Mouse (Mus musculus): ENCODE results near the gene Eif4ebp2. TPM values are rescaled to one million over a fixed set of nuclear protein-coding genes. Genes with fewer than 3 reads are reported as not detected.
A peak's percentile ranks its signal among the peaks of the same experiment; 100 is the strongest.

Gene Eif4ebp2
- polyA plus RNA-seq, 1 experiment from 2014 or later, result 51.4 TPM

GRCm38 (mm10) chr10:61390148-61390547 lies 62.3 kb downstream of the Eif4ebp2 start:
- no peak for ATAC-seq (ENCODE audit: low FRiP score)
- H3K4me2 ChIP-seq (replicated peaks; ENCODE audit: low read depth, low read length), result no peak overlapping the region
- WGBS, result 79% methylated on average over 2 of the region's 2 CpGs

GRCm38 (mm10) chr10:61389020-61389419 lies 63.4 kb downstream of the Eif4ebp2 start:
- DNase-seq (ENCODE audit: low spot score), result peak; percentile 39
- H3K9me3 ChIP-seq (ENCODE audit: control insufficient read depth, low read length), result no peaks in the 10 kb centered on the region
- H3K4me2 ChIP-seq (replicated peaks; ENCODE audit: low read depth, low read length), result no peak overlapping the region
- peaks cover 3% of the 10 kb centered on the region; the same call in 1 of the 2 replicates for H3K4me1 ChIP-seq (replicated peaks; ENCODE audit: control insufficient read depth, insufficient read depth, low read length)
- 26% methylated on average over 5 of the region's 5 CpGs for WGBS
- ATAC-seq (ENCODE audit: low FRiP score), result peak; percentile 65
- 0 out of 2 replicates have a peak overlapping the region, but pooled peaks have one; percentile 31 for H3K27ac ChIP-seq (ENCODE audit: low read depth, low read length)
- no peaks in the 10 kb centered on the region for H3K36me3 ChIP-seq (ENCODE audit: control insufficient read depth, insufficient read depth, low read length)
- no peak overlapping the region for H3K4me3 ChIP-seq (ENCODE audit: low read depth, low read length)
- H3K9ac ChIP-seq (ENCODE audit: low read depth, low read length), result no peak overlapping the region
- no peaks in the 10 kb centered on the region; the same call in 1 of the 2 replicates for H3K27me3 ChIP-seq (ENCODE audit: control insufficient read depth, insufficient read depth, low read length)

More at GRCm38 (mm10) chr10:61390148-61390547, 62.3 kb downstream of the Eif4ebp2 start:
- peaks cover 3% of the 10 kb centered on the region for H3K4me1 ChIP-seq (replicated peaks; ENCODE audit: control insufficient read depth, insufficient read depth, low read length)
- H3K27me3 ChIP-seq (ENCODE audit: control insufficient read depth, insufficient read depth, low read length), result no peaks in the 10 kb centered on the region
- no peak for DNase-seq (ENCODE audit: low spot score)
- H3K9me3 ChIP-seq (ENCODE audit: control insufficient read depth, low read length), result no peaks in the 10 kb centered on the region
- H3K9ac ChIP-seq (ENCODE audit: low read depth, low read length), result no peak overlapping the region
- H3K4me3 ChIP-seq (ENCODE audit: low read depth, low read length), result no peak overlapping the region
- no peaks in the 10 kb centered on the region for H3K36me3 ChIP-seq (ENCODE audit: control insufficient read depth, insufficient read depth, low read length)
- no peak overlapping the region for H3K27ac ChIP-seq (ENCODE audit: low read depth, low read length)

DNA sequence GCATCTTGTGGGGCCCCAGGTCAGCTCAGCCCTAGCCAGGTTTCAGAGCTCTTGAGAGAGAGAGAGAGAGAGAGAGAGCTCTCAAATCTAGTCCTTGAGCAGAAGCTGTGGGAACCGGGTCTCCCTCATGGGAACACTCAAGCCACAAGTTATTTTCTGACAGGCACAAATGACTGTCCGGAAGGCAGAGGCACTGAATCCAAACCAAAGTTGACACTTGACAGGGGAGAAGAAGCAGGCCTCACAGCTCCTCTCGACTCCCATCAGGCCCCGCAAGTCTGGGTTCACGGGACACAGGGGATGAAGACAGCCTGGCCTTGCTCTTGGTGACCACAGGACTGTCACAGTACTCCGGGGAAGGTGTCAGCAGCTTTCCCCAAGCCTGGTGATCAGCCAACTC lies 66.2 kb downstream of the Eif4ebp2 start:
- Histone ChIP-seq H3K9me3 (ENCODE audit: control insufficient read depth, low read length) (no peaks in the 10 kb centered on the region), H3K27ac (ENCODE audit: low read depth, low read length) (no peak overlapping the region), H3K9ac (ENCODE audit: low read depth, low read length) (no peak overlapping the region), H3K4me1 (replicated peaks; ENCODE audit: control insufficient read depth, insufficient read depth, low read length) (peaks cover 8% of the 10 kb centered on the region), H3K36me3 (ENCODE audit: control insufficient read depth, insufficient read depth, low read length) (no peaks in the 10 kb centered on the region), H3K4me3 (ENCODE audit: low read depth, low read length) (no peak overlapping the region), H3K4me2 (replicated peaks; ENCODE audit: low read depth, low read length) (no peak overlapping the region), H3K27me3 (ENCODE audit: control insufficient read depth, insufficient read depth, low read length) (no peaks in the 10 kb centered on the region; the same call in 1 of the 2 replicates)
- no peak for ATAC-seq (ENCODE audit: low FRiP score)
- DNase-seq (ENCODE audit: low spot score), result no peak
- WGBS, result 76% methylated on average over 6 of the region's 6 CpGs

GRCm38 (mm10) chr10:61385174-61385573 lies 67.3 kb downstream of the Eif4ebp2 start:
- no peak overlapping the region for H3K27ac ChIP-seq (ENCODE audit: low read depth, low read length)
- H3K4me2 ChIP-seq (replicated peaks; ENCODE audit: low read depth, low read length), result no peak overlapping the region
- H3K9me3 ChIP-seq (ENCODE audit: control insufficient read depth, low read length), result no peaks in the 10 kb centered on the region
- H3K36me3 ChIP-seq (ENCODE audit: control insufficient read depth, insufficient read depth, low read length), result no peaks in the 10 kb centered on the region
- no peak overlapping the region for H3K9ac ChIP-seq (ENCODE audit: low read depth, low read length)
- DNase-seq (ENCODE audit: low spot score) (no peak), ATAC-seq (ENCODE audit: low FRiP score) (no peak)
- peaks cover 8% of the 10 kb centered on the region for H3K4me1 ChIP-seq (replicated peaks; ENCODE audit: control insufficient read depth, insufficient read depth, low read length)
- 76% methylated on average over 6 of the region's 6 CpGs for WGBS
- H3K4me3 ChIP-seq (ENCODE audit: low read depth, low read length), result no peak overlapping the region
- H3K27me3 ChIP-seq (ENCODE audit: control insufficient read depth, insufficient read depth, low read length), result peaks cover 2% of the 10 kb centered on the region; the same call in 1 of the 2 replicates

- no peak for DNase-seq (ENCODE audit: low spot score)
- no peak overlapping the region for H3K27ac ChIP-seq (ENCODE audit: low read depth, low read length)
- H3K27me3 ChIP-seq (ENCODE audit: control insufficient read depth, insufficient read depth, low read length), result peaks cover 2% of the 10 kb centered on the region; the same call in 1 of the 2 replicates
- no peaks in the 10 kb centered on the region for H3K36me3 ChIP-seq (ENCODE audit: control insufficient read depth, insufficient read depth, low read length)
- WGBS, result 3% methylated on average over 11 of the region's 11 CpGs
- H3K4me2 ChIP-seq (replicated peaks; ENCODE audit: low read depth, low read length), result peak overlapping the region; percentile 78
- H3K9me3 ChIP-seq (ENCODE audit: control insufficient read depth, low read length), result no peaks in the 10 kb centered on the region
- peak overlapping the region; percentile 53 for H3K4me3 ChIP-seq (ENCODE audit: low read depth, low read length)
- ATAC-seq (ENCODE audit: low FRiP score), result peak; percentile 18
- H3K9ac ChIP-seq (ENCODE audit: low read depth, low read length), result peak overlapping the region; percentile 76
- H3K4me1 ChIP-seq (replicated peaks; ENCODE audit: control insufficient read depth, insufficient read depth, low read length), result peaks cover 4% of the 10 kb centered on the region; the same call in 1 of the 2 replicates
Observed at GRCm38 (mm10) chr10:61383715-61384047, 68.8 kb downstream of the Eif4ebp2 start.

DNA sequence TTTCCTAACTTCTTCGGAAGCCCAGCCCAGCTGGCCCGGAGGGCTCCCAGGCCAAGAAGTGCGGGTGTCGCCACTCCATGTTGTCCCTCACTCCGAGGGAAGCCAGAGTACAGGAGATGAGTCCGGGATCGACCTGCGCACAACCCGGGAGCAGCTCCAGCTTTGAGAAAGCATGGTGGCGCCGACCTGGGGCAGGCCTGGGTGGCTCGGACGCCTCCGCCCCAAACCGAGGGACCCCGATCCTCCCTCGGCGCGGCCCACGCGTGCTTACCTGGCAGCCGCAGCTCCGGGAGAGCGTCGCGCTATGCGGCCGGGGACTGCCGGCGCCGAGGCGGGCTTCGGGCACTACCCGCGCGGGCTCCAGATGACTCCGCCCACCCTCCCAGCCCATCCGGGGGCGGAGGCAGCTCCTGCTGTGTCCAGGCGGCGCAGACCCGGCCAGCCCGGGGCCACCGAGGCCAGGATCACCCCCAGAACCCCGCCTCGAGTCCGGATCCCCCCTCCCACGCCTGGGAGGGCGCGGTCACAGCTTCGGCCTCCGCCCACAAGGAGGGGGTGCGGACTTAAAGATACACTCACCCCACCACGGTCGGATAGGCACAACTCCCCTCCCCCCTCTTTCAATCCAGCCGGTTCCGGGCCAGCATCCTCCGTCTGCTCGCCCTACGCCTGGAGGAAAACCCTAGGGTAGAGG lies 69.3 kb downstream of the Eif4ebp2 start, which contains the start of gene Pald1:
Pald1 (minus strand) TSS at position 510 of the 694 bp plus-strand sequence.
- WGBS, result under 1% methylated on average over 41 of the region's 60 CpGs
- H3K27me3 ChIP-seq (ENCODE audit: control insufficient read depth, insufficient read depth, low read length), result peaks cover 2% of the 10 kb centered on the region; the same call in 1 of the 2 replicates
- peak within 1 kb of the TSS; percentile 78 for H3K4me2 ChIP-seq (replicated peaks; ENCODE audit: low read depth, low read length)

DNA sequence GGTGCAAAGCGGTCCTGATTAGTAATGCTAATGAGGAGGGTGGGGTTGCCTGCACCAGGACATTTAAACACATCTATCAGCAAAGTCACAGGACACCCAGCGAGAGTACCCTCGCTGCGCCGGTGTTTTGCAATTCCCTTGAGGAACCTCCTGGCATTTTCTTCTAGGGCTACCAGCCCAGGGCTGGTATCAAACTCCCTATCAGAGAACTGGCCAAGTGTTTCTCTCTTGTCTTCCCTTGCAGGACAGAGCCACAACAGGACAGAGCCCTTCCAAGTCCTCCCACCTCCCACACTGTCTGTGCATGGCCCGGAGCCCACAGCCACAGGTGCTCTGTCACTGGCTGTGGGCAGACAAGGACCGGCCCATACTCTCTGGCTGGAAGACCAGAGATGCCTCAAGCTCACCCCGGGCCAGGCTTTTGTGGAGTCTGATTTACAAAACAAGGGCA lies 70.2 kb downstream of the Eif4ebp2 start:
- Histone ChIP-seq H3K36me3 (ENCODE audit: control insufficient read depth, insufficient read depth, low read length) (no peaks in the 10 kb centered on the region), H3K9ac (ENCODE audit: low read depth, low read length) (0 out of 2 replicates have a peak overlapping the region, but pooled peaks have one; percentile 15), H3K4me1 (replicated peaks; ENCODE audit: control insufficient read depth, insufficient read depth, low read length) (peaks cover 4% of the 10 kb centered on the region; the same call in 1 of the 2 replicates), H3K9me3 (ENCODE audit: control insufficient read depth, low read length) (no peaks in the 10 kb centered on the region), H3K4me3 (ENCODE audit: low read depth, low read length) (peak overlapping the region; percentile 53), H3K27me3 (ENCODE audit: control insufficient read depth, insufficient read depth, low read length) (peaks cover 2% of the 10 kb centered on the region; the same call in 1 of the 2 replicates), H3K4me2 (replicated peaks; ENCODE audit: low read depth, low read length) (peak overlapping the region; percentile 78), H3K27ac (ENCODE audit: low read depth, low read length) (no peak overlapping the region)
- ATAC-seq (ENCODE audit: low FRiP score), result peak; percentile 39
- WGBS, result under 1% methylated on average over 8 of the region's 8 CpGs
- DNase-seq (ENCODE audit: low spot score), result peak; percentile 41

More for the DNA sequence above, 69.3 kb downstream of the Eif4ebp2 start, which contains the start of gene Pald1:
- Histone ChIP-seq H3K4me1 (replicated peaks; ENCODE audit: control insufficient read depth, insufficient read depth, low read length) (peaks cover 4% of the 10 kb centered on the region; the same call in 1 of the 2 replicates), H3K27ac (ENCODE audit: low read depth, low read length) (0 out of 2 replicates have a peak within 1 kb of the TSS, but pooled peaks have one; percentile 30), H3K9me3 (ENCODE audit: control insufficient read depth, low read length) (no peaks in the 10 kb centered on the region), H3K4me3 (ENCODE audit: low read depth, low read length) (peak within 1 kb of the TSS; percentile 53), H3K36me3 (ENCODE audit: control insufficient read depth, insufficient read depth, low read length) (no peaks in the 10 kb centered on the region), H3K9ac (ENCODE audit: low read depth, low read length) (peak within 1 kb of the TSS; percentile 76)
- ATAC-seq (ENCODE audit: low FRiP score) (peak; percentile 83), DNase-seq (ENCODE audit: low spot score) (peak; percentile 85)

DNA sequence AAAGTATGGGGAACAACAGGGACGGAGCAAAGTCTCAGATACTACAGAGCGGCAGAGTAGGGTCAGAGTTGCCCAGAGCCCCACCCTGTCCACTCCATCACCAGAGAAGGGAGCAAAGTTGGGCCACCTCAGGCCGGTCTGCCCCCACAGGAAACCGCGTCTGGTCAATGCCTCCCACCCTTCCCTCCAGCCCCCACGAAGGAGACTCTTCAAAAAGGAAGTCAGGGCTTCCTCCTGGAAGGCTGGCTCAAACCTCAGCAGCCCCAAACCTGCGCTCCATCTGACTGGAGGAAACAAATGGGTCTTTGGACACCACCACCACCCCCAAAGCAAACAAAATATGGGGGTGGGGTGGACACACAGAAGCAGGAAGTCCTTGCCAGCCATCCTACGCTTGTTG lies 70.6 kb downstream of the Eif4ebp2 start:
- Histone ChIP-seq H3K4me3 (ENCODE audit: low read depth, low read length) (peak overlapping the region; percentile 53), H3K4me2 (replicated peaks; ENCODE audit: low read depth, low read length) (peak overlapping the region; percentile 78), H3K36me3 (ENCODE audit: control insufficient read depth, insufficient read depth, low read length) (no peaks in the 10 kb centered on the region), H3K9ac (ENCODE audit: low read depth, low read length) (0 out of 2 replicates have a peak overlapping the region, but pooled peaks have one; percentile 15), H3K27me3 (ENCODE audit: control insufficient read depth, insufficient read depth, low read length) (peaks cover 2% of the 10 kb centered on the region; the same call in 1 of the 2 replicates), H3K9me3 (ENCODE audit: control insufficient read depth, low read length) (no peaks in the 10 kb centered on the region), H3K27ac (ENCODE audit: low read depth, low read length) (no peak overlapping the region), H3K4me1 (replicated peaks; ENCODE audit: control insufficient read depth, insufficient read depth, low read length) (peaks cover 4% of the 10 kb centered on the region; the same call in 1 of the 2 replicates)
- 9% methylated on average over 8 of the region's 8 CpGs for WGBS
- no peak for ATAC-seq (ENCODE audit: low FRiP score)
- DNase-seq (ENCODE audit: low spot score), result no peak
